Mouse (Mus musculus) adrenal gland, postnatal 36 days (tissue): ENCODE results near the gene Crtac1. TPM values are rescaled to one million over a fixed set of nuclear protein-coding genes. Genes with fewer than 3 reads are reported as not detected.

Source experiments
- DNase-seq, 2 experiments: peaks; one replicate each; pipeline ENCODE4 v3.0.0; 2021; ENCODE audit warnings: mixed read lengths in 1 of 2
- microRNA-seq: library from miRNA; unstranded; fragments of <30 nt; microRNA quantifications from one replicate; pipeline ENCODE4 v1.2.0, GENCODE M21; 2021
- total RNA-seq, 2 experiments: library from RNA; stranded (reverse); gene quantifications; 2 replicates each; pipeline ENCODE4 v1.2.3; 2021

Gene Crtac1
- total RNA-seq, 2 experiments from 2014 or later, result 0.30 to 0.93 TPM

GRCm38 (mm10) chr19:42237602-42238340, 193.8 kb downstream of the Crtac1 start:
- DNase-seq, result no peak

Small RNAs within 50 kb of the gene (microRNA-seq; reads per million reads assigned to microRNA genes)
- gene Gm26339 (not detected), gene Mir3085 (not detected)

Other genes with a start within 250 kb of the Crtac1 start
- 1 to 10 TPM; 2.5 TPM for gene Sfrp5, start 229.5 kb downstream of the Crtac1 start, total RNA-seq
- gene Golga7b, start 184.2 kb downstream of the Crtac1 start, total RNA-seq, result 1 to 10 TPM; 1.1 to 1.5 TPM
- gene R3hcc1l, start 87.0 kb upstream of the Crtac1 start, total RNA-seq, result 10 to 100 TPM; 25.8 to 32.0 TPM
- 1 to 10 TPM; 1.4 to 2.0 TPM for gene Loxl4, start 181.0 kb upstream of the Crtac1 start, total RNA-seq